Mouse (Mus musculus) limb, embryonic 15.5 days (tissue): ENCODE measurements around the gene Apoa1. TPM values are rescaled to one million over a fixed set of nuclear protein-coding genes. Genes with fewer than 3 reads are reported as not detected.

ENCODE experiments used
- ATAC-seq: fragments of 200-750 bp; cut with Nextera tagmentation; 2 replicates; pipeline ENCODE4 v1.8.0; 2017; ENCODE audit warnings: low read depth, moderate TSS enrichment; ENCODE audit not compliant: insufficient number of reproducible peaks, low FRiP score, low TSS enrichment
- H3K27ac ChIP-seq: fragments of 300-500 bp; sonication (generic); 2 replicates; pipeline ENCODE4 v1.5.1; 2015; ENCODE audit warnings: moderate library complexity, mild to moderate bottlenecking, inconsistent platforms
- H3K27me3 ChIP-seq: fragments of 300-500 bp; sonication (generic); 2 replicates; pipeline ENCODE4 v1.6.1; 2015; ENCODE audit warnings: inconsistent platforms
- H3K36me3 ChIP-seq: fragments of 300-500 bp; sonication (generic); 2 replicates; pipeline ENCODE4 v1.6.1; 2015; ENCODE audit warnings: inconsistent platforms
- H3K4me1 ChIP-seq: fragments of 300-500 bp; sonication (generic); 2 replicates; pipeline ENCODE4 v1.6.1; 2015; ENCODE audit warnings: inconsistent platforms
- H3K4me2 ChIP-seq: fragments of 300-500 bp; sonication (generic); 2 replicates; pipeline ENCODE4 v1.6.1; 2015; ENCODE audit warnings: mild to moderate bottlenecking, inconsistent platforms
- H3K4me3 ChIP-seq: fragments of 300-500 bp; sonication (generic); 2 replicates; pipeline ENCODE4 v1.5.1; 2015; ENCODE audit warnings: mild to moderate bottlenecking, inconsistent platforms
- H3K9ac ChIP-seq: fragments of 300-500 bp; sonication (generic); 2 replicates; pipeline ENCODE4 v1.6.1; 2015; ENCODE audit warnings: inconsistent platforms
- H3K9me3 ChIP-seq: fragments of 300-500 bp; sonication (generic); 2 replicates; pipeline ENCODE4 v1.6.1; 2016; ENCODE audit warnings: inconsistent platforms
- WGBS: fragments of 180-500 bp; shearing (Covaris S2); methylation state at CpG from one replicate; pipeline ENCODE4 v1.1.7; 2015; 5-methylcytosine and 5-hydroxymethylcytosine counted together
- polyA plus RNA-seq: library from polyadenylated mRNA; unstranded; fragments of >200 nt; fragmentation: Nextera tagmentation; extraction: Ambion mirVana; gene quantifications from 2 replicates; pipeline ENCODE4 v1.2.1, GENCODE M21; 2015

Apoa1 gene
- polyA plus RNA-seq, 1 experiment from 2014 or later = 14.1 TPM

DNA sequence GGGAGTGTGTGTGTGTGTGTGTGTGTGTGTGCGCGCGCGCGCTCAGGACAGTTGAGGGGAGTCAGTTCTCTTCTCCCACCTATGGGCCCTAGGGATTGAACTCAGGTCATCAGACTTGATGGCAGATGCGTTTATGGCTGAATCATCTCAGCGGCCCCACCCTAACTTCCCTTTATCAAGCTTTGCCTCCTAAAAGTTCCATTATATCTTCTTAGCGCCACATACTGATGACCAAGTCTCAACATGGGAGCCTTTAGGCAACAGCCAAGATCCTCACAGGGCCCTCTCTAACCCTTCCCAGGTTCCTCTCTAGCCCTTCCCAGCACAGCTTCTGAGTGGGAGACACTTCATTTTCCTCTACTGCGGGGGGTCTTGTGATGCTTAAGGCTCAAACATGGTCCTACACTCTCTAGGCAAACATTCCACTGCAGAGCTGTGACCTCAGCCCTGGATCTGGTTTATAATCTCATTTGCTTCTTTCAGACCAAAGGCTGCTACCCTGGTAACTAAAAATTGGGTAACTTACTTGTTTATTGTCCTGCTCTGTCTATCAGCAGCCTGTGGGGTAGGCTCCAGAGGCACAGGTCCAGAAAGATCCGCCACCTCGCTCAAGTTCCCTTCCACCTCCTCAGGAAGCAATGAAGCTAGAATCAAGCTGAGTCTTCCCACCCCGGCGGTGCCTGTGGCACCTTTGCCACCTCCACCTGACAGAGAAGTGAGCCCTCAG is 11.5 kb upstream of the Apoa1 start:
- 88% methylated on average over 13 of the region's 13 CpGs for WGBS
- H3K4me1 ChIP-seq = no peaks in the 10 kb centered on the region
- no peak overlapping the region for H3K4me2 ChIP-seq
- no peaks in the 10 kb centered on the region for H3K9me3 ChIP-seq
- no peak overlapping the region for H3K27ac ChIP-seq
- H3K36me3 ChIP-seq = peaks cover 55% of the 10 kb centered on the region
- no peak for ATAC-seq
- no peak overlapping the region for H3K4me3 ChIP-seq
- no peak overlapping the region for H3K9ac ChIP-seq
- H3K27me3 ChIP-seq = no peaks in the 10 kb centered on the region

DNA sequence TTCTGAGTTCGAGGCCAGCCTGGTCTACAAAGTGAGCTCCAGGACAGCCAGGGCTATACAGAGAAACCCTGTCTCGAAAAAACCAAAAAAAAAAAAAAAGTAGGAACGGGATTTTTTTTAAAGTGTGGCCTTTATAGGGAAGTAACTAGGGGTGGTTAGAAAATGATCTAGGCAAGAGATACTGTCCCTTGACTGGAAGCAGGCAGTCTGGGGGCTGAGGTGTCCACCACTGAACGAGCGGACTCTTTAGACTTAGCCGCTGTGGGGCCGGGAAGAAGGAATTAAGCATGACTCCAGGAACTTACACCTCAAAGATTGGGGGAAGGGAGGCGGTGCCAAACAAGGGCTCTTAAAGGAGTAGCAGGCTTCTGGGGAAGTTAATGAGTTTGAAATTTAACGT is 10.2 kb upstream of the Apoa1 start:
- H3K36me3 ChIP-seq = peaks cover 54% of the 10 kb centered on the region
- no peak for ATAC-seq
- 62% methylated on average over 9 of the region's 9 CpGs for WGBS

DNA sequence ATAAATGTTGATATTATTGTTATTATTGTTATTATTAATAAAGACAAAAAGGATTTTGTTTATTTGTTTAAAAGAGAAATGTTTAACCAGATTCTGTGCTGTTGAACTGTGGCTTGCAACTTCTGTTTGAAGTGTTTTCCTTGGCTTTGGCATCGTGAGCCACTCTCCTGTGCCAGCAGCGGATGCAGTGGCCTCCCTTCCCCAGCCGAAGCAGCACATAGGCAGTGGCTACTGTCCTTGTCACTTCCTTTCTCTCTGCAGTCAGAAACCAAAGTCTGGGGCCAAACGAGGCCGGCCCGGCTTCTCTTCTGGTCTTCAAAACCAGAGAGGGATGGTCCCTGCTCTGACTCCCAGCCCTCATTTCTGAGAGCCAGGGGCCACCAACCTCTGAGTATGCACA is 5.3 kb upstream of the Apoa1 start:
- Histone ChIP-seq H3K4me2 (no peak overlapping the region), H3K4me1 (no peaks in the 10 kb centered on the region), H3K27ac (no peak overlapping the region), H3K9me3 (no peaks in the 10 kb centered on the region), H3K27me3 (no peaks in the 10 kb centered on the region), H3K36me3 (peaks cover 47% of the 10 kb centered on the region), H3K4me3 (no peak overlapping the region), H3K9ac (no peak overlapping the region)
- ATAC-seq = no peak
- 89% methylated on average over 6 of the region's 6 CpGs for WGBS

More for the DNA sequence above, 10.2 kb upstream of the Apoa1 start:
- Histone ChIP-seq H3K27me3 (no peaks in the 10 kb centered on the region), H3K4me2 (no peak overlapping the region), H3K27ac (no peak overlapping the region), H3K9ac (no peak overlapping the region), H3K4me1 (no peaks in the 10 kb centered on the region), H3K9me3 (no peaks in the 10 kb centered on the region), H3K4me3 (no peak overlapping the region)

GRCm38 (mm10) chr9:46224101-46224500 is 4.3 kb upstream of the Apoa1 start:
- Histone ChIP-seq H3K9me3 (no peaks in the 10 kb centered on the region), H3K27ac (no peak overlapping the region), H3K4me1 (no peaks in the 10 kb centered on the region), H3K36me3 (peaks cover 42% of the 10 kb centered on the region), H3K4me3 (no peak overlapping the region), H3K4me2 (no peak overlapping the region), H3K9ac (no peak overlapping the region), H3K27me3 (no peaks in the 10 kb centered on the region; the same call in 1 of the 2 replicates)
- ATAC-seq = no peak
- WGBS = 85% methylated on average over 3 of the region's 3 CpGs

GRCm38 (mm10) chr9:46224945-46225660 is 3.3 kb upstream of the Apoa1 start:
- no peak for ATAC-seq
- no peak overlapping the region for H3K9ac ChIP-seq
- no peaks in the 10 kb centered on the region; the same call in 1 of the 2 replicates for H3K27me3 ChIP-seq
- H3K36me3 ChIP-seq = peaks cover 32% of the 10 kb centered on the region
- H3K4me2 ChIP-seq = no peak overlapping the region
- H3K9me3 ChIP-seq = no peaks in the 10 kb centered on the region
- no peak overlapping the region for H3K4me3 ChIP-seq
- WGBS = 62% methylated on average over 5 of the region's 5 CpGs
- no peak overlapping the region for H3K27ac ChIP-seq
- H3K4me1 ChIP-seq = peaks cover 7% of the 10 kb centered on the region

GRCm38 (mm10) chr9:46227064-46227614 is 1.2 kb upstream of the Apoa1 start:
- peaks cover 11% of the 10 kb centered on the region for H3K36me3 ChIP-seq
- no peak overlapping the region for H3K9ac ChIP-seq
- H3K27me3 ChIP-seq = no peaks in the 10 kb centered on the region; the same call in 1 of the 2 replicates
- WGBS = 84% methylated on average over 3 of the region's 3 CpGs
- H3K27ac ChIP-seq = no peak overlapping the region
- no peaks in the 10 kb centered on the region for H3K9me3 ChIP-seq
- H3K4me3 ChIP-seq = no peak overlapping the region
- peaks cover 15% of the 10 kb centered on the region for H3K4me1 ChIP-seq
- ATAC-seq = no peak
- no peak overlapping the region for H3K4me2 ChIP-seq

- H3K4me2 ChIP-seq = peak overlapping the region; percentile 88
- peaks cover 15% of the 10 kb centered on the region for H3K4me1 ChIP-seq
- no peak overlapping the region for H3K27ac ChIP-seq
- H3K9ac ChIP-seq = peak overlapping the region; percentile 15; the same call in 1 of the 2 replicates
- H3K27me3 ChIP-seq = no peaks in the 10 kb centered on the region; the same call in 1 of the 2 replicates
- H3K36me3 ChIP-seq = no peaks in the 10 kb centered on the region
- H3K4me3 ChIP-seq = peak overlapping the region; percentile 48
- H3K9me3 ChIP-seq = no peaks in the 10 kb centered on the region
- ATAC-seq = peak; percentile 73; the same call in 1 of the 2 replicates
- 15% methylated on average over 37 of the region's 37 CpGs for WGBS
These were observed 1.4 kb downstream of the Apoa1 start for GRCm38 (mm10) chr9:46229573-46230449.

- no peaks in the 10 kb centered on the region for H3K9me3 ChIP-seq
- H3K4me1 ChIP-seq = peaks cover 15% of the 10 kb centered on the region
- H3K9ac ChIP-seq = peak overlapping the region; percentile 15; the same call in 1 of the 2 replicates
- no peaks in the 10 kb centered on the region for H3K36me3 ChIP-seq
- peak overlapping the region; percentile 48 for H3K4me3 ChIP-seq
- H3K27me3 ChIP-seq = no peaks in the 10 kb centered on the region; the same call in 1 of the 2 replicates
- 11% methylated on average over 13 of the region's 13 CpGs for WGBS
- no peak for ATAC-seq
- H3K4me2 ChIP-seq = peak overlapping the region; percentile 88
- H3K27ac ChIP-seq = no peak overlapping the region
These were observed 2.1 kb downstream of the Apoa1 start for GRCm38 (mm10) chr9:46230450-46230975.

- Histone ChIP-seq H3K9me3 (no peaks in the 10 kb centered on the region), H3K27me3 (no peaks in the 10 kb centered on the region), H3K4me2 (no peak overlapping the region), H3K4me1 (peaks cover 7% of the 10 kb centered on the region), H3K27ac (no peak overlapping the region), H3K9ac (no peak overlapping the region), H3K4me3 (no peak overlapping the region), H3K36me3 (no peaks in the 10 kb centered on the region)
- 89% methylated on average over 6 of the region's 6 CpGs for WGBS
- ATAC-seq = no peak
These were observed 6.8 kb downstream of the Apoa1 start for GRCm38 (mm10) chr9:46235196-46235595.

DNA sequence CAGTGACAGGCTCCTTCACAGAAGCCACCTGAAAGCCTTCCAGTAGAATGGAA is 7.0 kb downstream of the Apoa1 start, which contains the start of gene Apoc3:
TSS of gene Apoc3 (minus strand) at position 41 of the 53 bp plus-strand sequence.
- no peak for ATAC-seq
- Histone ChIP-seq H3K4me3 (no peak within 1 kb of the TSS), H3K27ac (no peak within 1 kb of the TSS), H3K9ac (no peak within 1 kb of the TSS), H3K27me3 (no peaks in the 10 kb centered on the region), H3K4me1 (peaks cover 5% of the 10 kb centered on the region), H3K9me3 (no peaks in the 10 kb centered on the region), H3K36me3 (no peaks in the 10 kb centered on the region), H3K4me2 (no peak within 1 kb of the TSS)

DNA sequence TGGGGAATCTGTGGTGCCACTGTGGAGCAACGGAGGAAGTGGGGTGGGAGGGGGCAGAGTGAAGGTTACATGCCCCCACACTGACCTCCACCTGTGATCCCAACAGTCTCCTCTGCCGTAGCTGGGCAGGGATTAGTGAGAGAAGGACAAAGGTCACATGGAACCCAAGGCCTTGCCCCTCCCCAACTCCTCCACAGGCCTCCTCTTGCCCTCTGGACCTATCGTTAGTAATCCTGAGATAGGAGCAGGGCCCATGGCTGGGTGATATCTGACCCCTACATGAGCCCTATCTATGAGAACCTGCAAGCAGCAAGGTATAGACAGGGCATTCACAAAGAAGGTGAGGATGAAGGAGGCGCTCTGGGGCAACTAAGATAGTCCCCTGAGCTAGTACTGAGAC is 7.3 kb downstream of the Apoa1 start:
- WGBS = 61% methylated on average over 4 of the region's 4 CpGs
- H3K27ac ChIP-seq = no peak overlapping the region
- H3K36me3 ChIP-seq = no peaks in the 10 kb centered on the region
- H3K4me2 ChIP-seq = no peak overlapping the region
- no peak overlapping the region for H3K4me3 ChIP-seq
- no peak for ATAC-seq
- H3K9ac ChIP-seq = no peak overlapping the region
- no peaks in the 10 kb centered on the region for H3K27me3 ChIP-seq
- no peaks in the 10 kb centered on the region for H3K9me3 ChIP-seq
- 0 out of 2 replicates have a peak, but pooled peaks cover 3% of the 10 kb centered on the region for H3K4me1 ChIP-seq
